Mouse (Mus musculus) lung, postnatal 25 days (tissue): ENCODE measurements around the gene Rdh7.
"Not testable (repeated sequence)": the region's sequence is repeated elsewhere in the genome, so short reads cannot be mapped to it uniquely, and the experiment has no call there.

Source experiments
- DNase-seq: peaks from one replicate; pipeline ENCODE4 v3.0.0; 2022; ENCODE audit warnings: low spot score

Gene Rdh7

DNA sequence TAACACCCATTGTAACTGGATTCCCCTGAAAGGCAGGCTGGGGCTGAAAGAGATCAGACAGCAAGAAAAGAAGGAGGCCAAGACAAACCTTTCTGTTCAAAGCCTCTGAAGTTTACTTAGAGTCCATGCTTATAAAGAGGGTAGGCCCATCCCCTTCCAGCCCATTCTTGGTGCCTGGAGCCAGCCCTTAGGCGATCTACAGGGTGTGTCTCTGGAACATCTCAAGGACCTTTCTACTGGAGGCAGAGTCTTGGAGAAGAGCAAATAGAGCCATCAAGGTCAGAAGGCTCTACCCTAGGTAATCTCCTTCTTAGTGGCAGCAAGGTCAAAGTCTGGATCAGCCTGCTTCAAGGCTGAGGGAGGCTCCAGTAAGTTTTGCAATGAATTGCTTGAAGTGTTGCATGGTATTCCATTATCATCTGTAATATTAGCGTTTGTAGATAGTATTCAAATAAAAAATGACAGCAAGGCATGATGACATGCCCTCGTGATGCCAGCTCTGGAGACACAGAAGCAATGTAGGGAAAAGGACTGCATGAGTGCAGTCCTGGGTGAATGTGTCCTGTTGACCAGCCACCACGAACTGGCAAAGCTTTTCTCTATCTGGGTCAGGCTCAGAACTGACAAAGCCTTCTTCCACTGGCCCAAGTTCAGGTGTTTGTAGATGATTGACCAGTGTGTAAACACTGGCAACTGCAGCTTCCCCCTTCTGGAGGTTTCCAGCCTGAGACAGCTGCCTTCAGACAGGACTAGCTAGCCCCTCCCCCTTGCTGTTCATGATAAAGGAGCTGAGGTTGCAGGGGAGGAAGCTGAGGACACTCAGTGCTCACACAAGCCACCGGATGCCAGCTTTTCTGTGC, 4.8 kb upstream of the Rdh7 start:
- DNase-seq, result peak; percentile 49

DNA sequence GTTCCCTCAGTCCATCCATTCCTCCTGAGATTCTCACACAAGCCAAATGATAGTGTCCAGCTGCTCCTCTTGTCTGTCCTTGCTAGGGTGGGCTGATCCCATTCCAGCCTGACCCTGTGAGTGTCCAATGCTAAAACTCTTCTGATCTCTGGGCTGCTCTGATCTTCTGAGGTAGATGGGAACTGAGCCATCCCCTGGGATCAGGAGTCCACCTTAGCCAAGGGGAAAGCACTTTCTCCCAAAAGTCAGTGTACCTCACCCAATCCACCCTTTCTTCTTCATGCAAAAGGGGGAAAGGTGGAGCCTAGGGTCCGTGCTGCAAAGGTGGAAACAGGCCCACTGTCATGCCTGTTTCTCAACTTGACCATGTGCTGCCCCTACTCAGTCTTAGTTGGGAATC, 2.9 kb upstream of the Rdh7 start:
- DNase-seq, result no peak

DNA sequence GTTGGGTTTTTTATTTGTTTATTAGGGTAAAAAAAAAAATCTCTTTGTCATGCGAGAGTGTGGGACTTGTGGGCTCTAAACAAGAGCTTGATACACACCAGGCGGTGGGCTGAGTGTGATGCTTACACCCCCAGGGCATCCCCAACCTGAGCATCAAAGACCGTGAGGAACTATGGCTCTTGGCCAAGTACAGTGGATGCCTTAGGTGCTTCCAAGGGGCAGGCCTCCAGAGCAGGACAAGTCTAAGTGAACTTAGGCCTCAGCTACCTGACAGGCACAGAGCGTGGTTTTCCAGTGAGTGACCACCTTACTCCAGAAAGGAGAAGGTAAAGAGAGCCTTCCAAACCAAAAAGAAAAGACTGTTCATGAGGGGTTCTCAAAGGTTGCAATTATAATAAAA, 1.6 kb downstream of the Rdh7 start:
- no peak for DNase-seq

DNA sequence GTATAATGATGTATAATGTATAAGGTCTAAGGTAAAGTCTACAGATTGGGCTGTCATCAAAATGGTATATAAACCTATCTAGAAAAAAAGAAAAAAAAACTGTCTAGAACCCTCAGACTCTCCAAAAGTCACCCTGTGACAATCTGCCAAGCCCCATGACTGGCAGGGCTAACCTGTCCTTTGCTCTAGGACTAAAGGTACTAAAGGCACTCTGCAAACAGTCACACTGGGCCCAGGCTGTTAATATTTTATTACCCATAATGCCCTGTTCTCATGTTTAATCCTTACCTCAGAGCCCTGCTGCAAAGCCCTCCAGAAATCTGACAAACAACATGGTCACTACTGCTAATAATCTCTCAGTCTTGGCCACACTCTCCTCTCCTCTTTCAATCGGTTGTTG, 2.1 kb downstream of the Rdh7 start:
- DNase-seq, result no peak

DNA sequence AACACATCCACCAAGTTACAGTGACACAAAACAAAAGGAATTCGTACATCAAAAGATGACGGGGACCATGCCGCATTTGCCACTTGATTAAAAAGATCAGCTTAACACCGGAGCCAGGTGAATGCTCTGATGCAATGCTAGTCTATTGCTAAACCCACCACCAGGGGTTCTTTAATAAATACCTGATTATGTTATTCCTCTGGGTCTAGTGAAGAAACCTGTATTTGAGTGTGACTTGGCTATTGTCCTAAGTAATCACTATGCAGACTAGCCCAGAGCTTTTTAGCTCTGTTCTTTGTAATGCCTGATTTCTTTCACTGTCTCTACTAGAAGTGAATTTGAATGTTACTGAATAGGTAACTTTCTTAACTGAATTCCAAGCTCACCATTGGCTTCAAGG, 7.6 kb downstream of the Rdh7 start:
- peak; percentile 34 for DNase-seq

DNA sequence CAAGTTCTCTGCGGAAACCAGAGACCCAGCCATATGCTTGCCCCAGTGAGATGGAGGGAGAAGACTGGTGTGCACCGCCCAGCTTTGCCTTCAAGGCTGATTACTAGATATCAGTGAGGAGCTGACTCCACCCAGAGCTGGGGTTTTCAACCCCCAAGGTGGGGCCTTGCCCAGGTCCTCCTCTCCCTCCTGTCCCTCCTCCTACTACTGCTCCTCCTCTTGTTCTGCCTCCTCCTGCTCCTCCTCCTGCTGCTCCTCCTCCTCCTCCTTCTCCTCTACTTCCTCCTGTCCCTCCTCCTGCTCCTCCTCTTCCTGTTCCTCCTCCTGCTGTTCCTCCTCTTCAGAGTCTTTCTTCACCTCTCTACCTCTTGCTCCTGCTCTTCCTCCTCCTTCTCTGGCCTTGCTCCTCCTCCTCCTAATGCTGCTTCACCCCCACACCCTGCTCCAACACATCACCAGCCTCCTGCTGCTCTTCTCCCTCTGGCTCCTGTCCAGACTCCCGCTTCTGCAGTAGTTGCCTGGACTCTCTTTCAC, 9.4 kb downstream of the Rdh7 start:
- peak; percentile 9 for DNase-seq

DNA sequence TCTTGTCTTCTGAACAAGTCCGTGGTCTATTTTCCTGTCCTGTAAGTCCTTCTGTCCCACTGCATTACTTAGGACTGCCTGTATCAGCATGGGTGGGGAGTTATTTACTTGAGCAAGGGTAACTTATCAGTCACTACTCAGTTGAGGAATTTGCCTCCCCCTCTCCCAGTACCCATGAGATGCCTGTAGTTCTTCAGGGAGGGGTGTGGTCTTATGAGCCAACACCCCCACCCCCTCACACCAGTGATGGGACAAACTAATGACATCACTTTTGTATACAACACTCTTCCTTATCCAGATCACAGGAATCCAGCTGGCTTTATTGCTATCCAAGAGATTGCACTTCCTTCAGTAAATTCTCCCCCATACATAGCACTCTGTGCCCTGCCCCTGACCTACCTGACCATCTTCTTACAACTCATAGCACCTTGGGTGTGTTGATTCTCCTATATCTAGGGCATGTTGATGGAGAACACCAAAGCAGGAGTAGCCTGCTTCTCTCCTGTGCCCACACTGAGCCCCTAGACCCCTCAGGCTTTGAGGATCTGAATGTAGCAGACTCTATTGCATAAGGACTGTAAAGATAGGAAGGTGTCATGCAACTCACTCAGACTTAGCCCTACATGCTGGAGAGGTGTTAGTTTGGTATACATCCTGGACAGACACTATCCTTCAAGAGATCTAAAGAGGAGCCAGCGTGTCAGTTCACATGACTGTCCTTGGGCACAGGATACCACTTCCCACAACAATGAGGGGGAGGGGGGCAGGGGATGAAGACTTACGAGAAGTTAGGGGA, 10.2 kb downstream of the Rdh7 start:
- peak; percentile 9 for DNase-seq

DNA sequence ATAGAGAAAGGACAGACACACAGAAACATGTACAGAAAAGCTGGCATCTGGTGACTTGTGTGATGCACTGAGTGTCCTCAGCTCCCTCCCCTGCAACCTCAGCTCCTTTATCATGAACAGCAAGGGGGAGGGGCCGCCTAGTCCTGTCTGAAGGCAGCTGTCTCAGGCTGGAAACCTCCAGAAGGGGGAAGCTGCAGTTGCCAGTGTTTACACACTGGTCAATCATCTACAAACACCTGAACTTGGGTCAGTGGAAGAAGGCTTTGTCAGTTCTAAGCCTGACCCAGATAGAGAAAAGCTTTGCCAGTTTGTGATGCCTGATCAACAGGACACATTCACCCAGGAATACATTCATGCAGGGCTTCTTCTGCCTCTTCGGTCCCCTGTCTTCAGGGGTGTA, 10.9 kb downstream of the Rdh7 start:
- peak; percentile 39 for DNase-seq

DNA sequence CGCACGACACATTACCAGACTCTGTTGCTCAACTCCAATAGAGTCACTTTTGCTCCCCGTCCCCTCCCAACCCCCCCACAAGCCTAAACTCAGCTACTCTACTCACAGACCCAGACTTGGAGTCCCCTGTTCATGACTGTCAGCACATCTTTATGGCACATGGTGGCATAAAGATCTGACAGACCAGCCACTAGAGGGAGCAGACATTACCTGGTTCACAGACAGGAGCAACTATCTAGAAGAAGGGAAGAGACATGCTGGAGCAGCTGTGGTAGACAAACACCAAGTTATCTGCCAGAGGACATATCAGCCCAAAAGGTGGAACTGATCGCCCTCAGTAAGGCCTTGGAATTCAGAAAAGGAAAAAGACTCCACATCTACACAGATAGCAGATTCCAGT, 16.1 kb downstream of the Rdh7 start:
- peak; percentile 14 for DNase-seq

DNA sequence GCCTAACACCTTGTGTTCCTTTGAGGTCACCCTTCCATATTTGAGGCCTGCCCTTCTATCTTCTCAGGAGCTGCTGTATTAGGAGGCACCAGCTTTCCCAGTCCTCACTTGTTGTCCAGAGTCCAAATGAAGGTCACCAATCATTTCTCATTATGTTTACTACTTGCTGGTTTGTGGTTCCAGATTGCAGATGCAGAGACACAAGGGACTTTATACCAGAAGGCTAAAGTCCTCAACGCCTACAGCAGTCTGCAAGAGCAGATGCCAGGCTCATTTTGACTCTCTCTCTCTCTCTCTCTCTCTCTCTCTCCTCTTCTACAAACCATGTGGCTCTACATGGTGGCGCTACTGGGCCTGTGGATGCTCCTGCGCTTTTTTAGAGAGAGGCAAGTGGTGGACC, 22.4 kb downstream of the Rdh7 start, which contains the start of gene Rdh16f2:
Gene Rdh16f2 (plus strand): TSS at position 243 of the 400 bp plus-strand sequence.
- DNase-seq, result no peak

DNA sequence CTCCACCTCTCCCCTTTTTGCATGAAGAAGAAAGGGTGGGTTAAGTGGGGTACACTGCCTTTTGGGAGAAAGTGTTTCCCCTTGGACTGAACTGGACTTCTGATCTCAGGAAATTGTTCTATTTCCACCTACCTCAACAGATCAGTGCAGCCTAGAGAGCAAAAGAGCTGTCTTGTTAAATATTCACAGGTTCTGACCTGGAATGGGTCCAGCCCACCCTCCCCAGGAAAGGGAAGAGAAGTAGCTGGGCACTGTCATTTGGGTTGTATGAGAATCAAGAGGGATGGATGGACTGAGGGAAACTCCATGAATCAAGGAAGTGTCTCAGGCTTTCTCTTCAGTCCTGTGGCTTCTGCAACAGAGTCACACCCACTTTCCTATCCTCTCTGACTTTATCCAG, 23.7 kb downstream of the Rdh7 start:
- DNase-seq, result no peak

DNA sequence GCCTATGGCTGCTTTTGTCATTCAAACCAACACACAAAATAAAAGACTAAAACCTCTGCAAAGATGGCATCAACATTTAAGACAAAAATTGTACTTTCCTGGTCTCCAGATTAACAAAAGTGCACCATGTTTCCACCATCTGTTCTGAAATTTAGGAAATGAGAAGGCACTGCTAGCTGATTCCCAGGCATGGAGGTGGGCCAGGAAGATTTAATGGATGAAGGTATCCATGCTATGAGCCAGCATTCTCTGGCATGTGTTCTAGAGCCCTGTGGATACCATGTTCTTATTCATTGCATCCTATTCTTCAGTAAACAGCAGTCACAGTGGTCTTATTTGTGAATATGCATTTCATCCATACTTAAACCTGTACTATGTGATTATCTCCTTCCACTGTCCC, 32.2 kb downstream of the Rdh7 start:
- no peak for DNase-seq

DNA sequence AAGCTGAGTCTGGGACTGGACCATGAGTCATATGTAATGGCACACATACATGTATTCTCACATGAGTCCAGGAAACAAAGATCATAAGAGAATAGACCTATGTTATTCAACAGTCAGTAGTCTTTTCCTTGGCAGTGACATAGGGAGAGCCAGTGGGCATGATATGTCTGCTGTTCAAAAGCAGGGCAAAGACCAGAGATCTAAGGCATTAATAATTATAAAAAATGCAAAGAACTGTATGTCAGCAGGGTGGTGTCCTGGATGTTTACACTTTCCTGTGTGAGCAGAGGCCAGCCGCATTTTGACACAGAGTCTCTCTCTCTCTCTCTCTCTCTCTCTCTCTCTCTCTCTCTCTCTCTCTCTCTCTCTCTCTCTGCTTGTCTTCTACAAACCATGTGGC, 39.0 kb downstream of the Rdh7 start, which contains the start of gene Rdh19:
Gene Rdh19 (plus strand): TSS at position 301 of the 400 bp plus-strand sequence.
- no peak for DNase-seq

DNA sequence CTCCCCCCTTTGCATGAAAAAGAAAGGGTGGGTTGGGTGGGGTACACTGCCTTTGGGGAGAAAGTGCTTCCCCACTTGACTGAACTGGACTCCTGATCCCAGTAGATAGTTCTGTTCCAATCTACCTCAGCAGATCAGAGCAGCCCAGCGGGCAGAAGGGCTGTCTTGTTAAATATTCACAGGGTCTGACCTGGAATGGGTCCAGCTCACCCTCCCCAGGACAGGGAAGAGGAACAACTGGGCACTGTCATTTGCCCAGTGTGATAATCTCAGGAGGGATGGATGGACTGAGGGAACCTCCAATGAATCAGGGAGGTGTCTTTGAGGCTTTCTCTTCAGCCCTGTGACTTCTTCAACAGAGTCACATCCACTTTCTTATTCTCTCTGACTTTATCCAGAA, 40.5 kb downstream of the Rdh7 start:
- no peak for DNase-seq

DNA sequence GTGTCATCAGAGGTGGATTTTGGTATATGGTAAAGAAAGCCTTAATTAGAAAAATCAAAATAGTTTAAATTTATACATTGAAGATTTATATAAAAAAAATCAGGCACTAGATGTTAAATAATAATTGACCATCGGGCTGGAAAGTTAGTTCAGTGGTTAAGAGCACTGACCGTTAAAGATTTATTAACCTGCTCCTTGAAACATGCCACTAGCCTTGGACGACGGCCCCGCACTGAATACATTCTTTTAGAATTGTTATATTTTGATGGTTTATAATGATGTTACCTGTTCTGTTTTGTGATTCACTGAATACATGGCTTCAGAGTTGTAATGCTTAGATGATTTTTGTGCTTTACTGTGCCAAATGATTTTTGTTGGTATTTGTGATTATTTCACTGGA, 42.7 kb downstream of the Rdh7 start:
- not testable (repeated sequence) for DNase-seq

DNA sequence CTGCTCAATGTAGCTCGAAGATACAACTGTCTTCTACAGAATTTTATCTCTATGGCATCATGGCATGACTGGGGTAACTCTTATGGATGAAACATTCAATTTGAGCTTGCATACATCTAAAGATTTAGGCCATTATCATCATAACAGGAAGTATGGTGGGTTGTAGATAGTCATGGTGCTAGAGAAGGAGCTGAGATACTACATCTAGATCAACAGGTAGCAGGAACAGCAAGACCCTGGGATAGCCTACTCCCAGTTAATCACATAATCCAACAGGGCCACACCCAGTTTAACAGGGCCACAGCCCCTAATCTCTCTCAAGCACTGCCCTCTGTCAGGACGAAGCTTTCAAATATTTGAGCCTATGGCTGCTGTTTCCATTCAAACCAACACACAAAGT, 47.8 kb downstream of the Rdh7 start:
- no peak for DNase-seq

DNA sequence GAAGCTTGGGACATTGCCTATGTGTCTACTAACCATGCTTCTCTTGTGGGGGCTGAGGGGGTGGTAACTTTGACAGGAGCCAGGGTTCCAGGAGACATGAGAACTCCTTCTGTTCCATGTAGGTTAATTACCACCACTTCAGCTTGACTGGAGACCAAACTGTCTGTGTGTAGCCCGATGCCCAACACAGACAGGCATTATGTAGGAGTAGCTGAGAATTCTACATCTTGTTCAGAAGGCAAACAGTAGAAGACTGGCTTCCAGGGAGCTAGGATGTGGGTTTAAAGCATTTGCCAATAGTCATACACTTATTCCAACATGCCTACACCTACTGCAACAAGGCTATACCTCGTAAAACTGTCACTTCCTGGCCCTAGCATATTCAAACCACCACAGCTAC, 50.1 kb downstream of the Rdh7 start:
- no peak for DNase-seq

DNA sequence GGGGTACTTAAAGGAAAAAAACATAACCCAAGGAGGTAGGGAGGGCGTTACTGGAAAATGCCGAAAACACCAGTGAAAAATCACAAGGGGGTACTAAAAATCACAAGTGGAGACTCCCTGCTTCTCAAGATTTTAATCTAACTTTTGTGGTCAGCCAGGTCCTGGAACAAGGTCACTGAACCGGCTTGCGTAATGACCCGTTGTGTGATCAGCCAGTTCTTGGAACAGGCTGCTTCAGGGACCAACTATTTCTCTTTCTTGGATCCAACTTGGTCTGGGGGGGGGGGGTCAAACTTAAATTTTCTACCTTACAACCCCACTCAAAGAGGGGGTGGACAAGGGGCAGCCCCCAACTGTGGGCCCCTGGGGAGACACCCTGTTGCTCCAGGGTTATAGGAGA, 50.8 kb downstream of the Rdh7 start:
- peak; percentile 1 for DNase-seq

DNA sequence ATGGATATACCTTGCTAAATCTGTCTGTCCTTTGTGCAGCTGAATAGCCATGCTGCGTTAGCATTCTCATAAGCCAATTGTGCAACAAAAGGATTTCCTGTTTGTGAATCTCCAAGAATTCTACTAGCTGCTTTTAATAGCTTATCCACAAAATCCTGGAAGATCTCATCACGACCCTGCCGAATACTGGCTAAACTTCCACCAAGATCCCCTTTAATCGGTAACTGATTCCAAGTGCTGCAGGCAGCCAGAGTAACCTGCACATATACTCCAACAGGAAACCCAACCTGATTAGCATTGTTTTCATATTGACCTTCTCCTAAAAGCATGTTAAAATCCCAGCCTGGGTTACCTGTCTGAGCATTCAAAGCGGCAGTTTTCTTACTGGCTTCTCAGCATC, 53.3 kb downstream of the Rdh7 start:
- DNase-seq, result no peak

DNA sequence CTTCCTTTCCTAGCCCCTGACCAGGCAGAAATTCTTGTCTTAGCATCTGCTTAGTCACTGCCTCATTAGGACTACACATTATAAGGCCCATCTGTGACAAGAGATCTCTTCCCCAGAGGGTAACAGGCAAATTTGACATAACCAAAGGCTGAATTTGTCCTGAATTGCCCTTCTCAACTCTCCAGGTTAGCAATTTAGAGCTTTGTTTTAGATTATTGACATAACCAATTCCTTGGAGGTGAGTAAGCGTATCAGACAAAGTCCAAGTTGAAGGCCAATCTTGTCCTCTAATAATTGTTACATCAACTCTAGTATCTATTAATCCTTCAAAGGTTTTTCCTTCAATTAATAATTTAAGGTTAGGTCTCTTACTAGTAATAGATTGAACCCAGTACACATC, 54.4 kb downstream of the Rdh7 start:
- DNase-seq, result not testable (repeated sequence)
